Mouse (Mus musculus) macrophage (primary cell): ENCODE results near the gene Aox3. TPM values are rescaled to one million over a fixed set of nuclear protein-coding genes. Genes with fewer than 3 reads are reported as not detected.

Experiments
- H3K27ac ChIP-seq: fragments of 350-480 bp; formaldehyde crosslinking; 2 replicates; pipeline ENCODE4 v1.9.0; 2021
- H3K36me3 ChIP-seq: fragments of 350-480 bp; formaldehyde crosslinking; 2 replicates; pipeline ENCODE4 v1.9.0; 2021; ENCODE audit errors: inconsistent target
- H3K4me3 ChIP-seq: fragments of 350-480 bp; formaldehyde crosslinking; 2 replicates; pipeline ENCODE4 v1.9.0; 2021; ENCODE audit errors: inconsistent target
- H3K79me2 ChIP-seq: fragments of 350-480 bp; formaldehyde crosslinking; 2 replicates; pipeline ENCODE4 v1.9.0; 2021; ENCODE audit errors: inconsistent target
- WGBS: methylation state at CpG from one replicate; pipeline ENCODE4 v1.1.7; 2026; ENCODE audit warnings: inconsistent platforms; ENCODE audit not compliant: missing documents; 5-methylcytosine and 5-hydroxymethylcytosine counted together
- polyA plus RNA-seq: library from polyadenylated mRNA; stranded (reverse); fragments of 250-400 nt; gene quantifications from 3 replicates; pipeline ENCODE4 v1.2.4, GENCODE M21; 2018; ENCODE audit warnings: inconsistent platforms

The Aox3 gene
- polyA plus RNA-seq, 1 experiment from 2014 or later, result not detected

GRCm38 (mm10) chr1:58240347-58240746, 127.4 kb downstream of the Aox3 start:
- Histone ChIP-seq H3K27ac (no peak overlapping the region), H3K4me3 (no peak overlapping the region), H3K36me3 (no peaks in the 10 kb centered on the region), H3K79me2 (no peaks in the 10 kb centered on the region)
- 70% methylated on average over 6 of the region's 6 CpGs for WGBS

- no peaks in the 10 kb centered on the region for H3K79me2 ChIP-seq
- no peak overlapping the region for H3K27ac ChIP-seq
- 18% methylated on average over 3 of the region's 3 CpGs for WGBS
- no peak overlapping the region for H3K4me3 ChIP-seq
- no peaks in the 10 kb centered on the region for H3K36me3 ChIP-seq
Observed at GRCm38 (mm10) chr1:58244487-58244886, 131.6 kb downstream of the Aox3 start.

GRCm38 (mm10) chr1:58248518-58248917, 135.6 kb downstream of the Aox3 start:
- no peak overlapping the region for H3K4me3 ChIP-seq
- WGBS, result 71% methylated on average over 1 of the region's 1 CpGs
- no peaks in the 10 kb centered on the region for H3K79me2 ChIP-seq
- H3K27ac ChIP-seq, result no peak overlapping the region
- H3K36me3 ChIP-seq, result no peaks in the 10 kb centered on the region

Other genes starting within 250 kb of the Aox3 start
- gene Sgo2a, start 117.2 kb upstream of the Aox3 start, polyA plus RNA-seq, result 0.55 to 3.1 TPM (median 2.9 TPM) in 3 replicates
- 9.3 to 12.7 TPM (median 10.0 TPM) in 3 replicates for gene Kctd18, start 94.2 kb upstream of the Aox3 start, polyA plus RNA-seq
- gene Aox1, start 83.2 kb upstream of the Aox3 start, polyA plus RNA-seq, result 0.04 to 0.10 TPM (median 0.09 TPM) in 3 replicates
- not detected in 3 replicates for gene Aox4, start 97.3 kb downstream of the Aox3 start, polyA plus RNA-seq
- 0.01 TPM in 1 of 3 replicates, not detected in the others for gene Aox2, start 165.2 kb downstream of the Aox3 start, polyA plus RNA-seq